Comparison of ENCODE assay signal across 10 mouse cellular contexts in the genomic region with DNA sequence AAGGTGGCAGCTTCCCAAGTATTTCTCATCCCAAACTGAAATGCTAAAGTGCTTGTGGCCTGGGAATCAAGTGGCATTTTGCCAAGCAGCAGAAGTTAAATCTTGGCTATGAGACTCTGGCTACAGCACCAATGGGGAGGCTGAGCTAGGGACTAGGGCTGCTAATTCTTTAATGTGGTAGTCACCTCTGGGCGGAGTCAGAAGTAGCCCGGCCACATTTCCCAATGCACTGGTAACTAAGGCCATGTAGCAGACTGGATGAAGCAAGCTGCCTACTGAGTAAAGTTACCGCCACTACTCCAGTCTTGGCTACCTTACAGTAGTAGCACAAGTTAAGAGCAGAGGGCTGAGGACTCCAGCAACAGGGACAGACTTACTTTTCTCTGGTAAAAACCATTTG. TPM values are rescaled to one million over a fixed set of nuclear protein-coding genes. Genes with fewer than 3 reads are reported as not detected.
A peak's percentile ranks its signal among the peaks of the same experiment; 100 is the strongest.
DNase-seq lines count a peak whose midpoint lies in the region; ATAC-seq and TF ChIP-seq lines count a peak whose summit lies in the region.
"Had no signal": no experiment of that assay in that cellular context is flagged by ENCODE, and none has a peak within 500 bp of the region (broad histone marks: within the 10 kb centered on the region; RNA-seq: fewer than 3 reads in every experiment).

No protein-coding gene starts in this region.

- peak overlapping the region; percentile 55 for H3K4me2 ChIP-seq in heart, postnatal 0 days (ENCODE audit: low read depth, low read length)
- H3K4me2 ChIP-seq: midbrain, embryonic 12.5 days had no signal

- no peaks in the 10 kb centered on the region for H3K4me1 ChIP-seq in bone marrow, adult 2 months (ENCODE audit: control insufficient read depth, insufficient read depth, low read length)
- peaks cover 58% of the 10 kb centered on the region for H3K4me1 ChIP-seq in heart, postnatal 0 days (ENCODE audit: control insufficient read depth, insufficient read depth)
- H3K4me1 ChIP-seq in thymus, adult 2 months (replicated peaks; ENCODE audit: control insufficient read depth, insufficient read depth, low read length): no peaks in the 10 kb centered on the region

- intact Hi-C loops in left cerebral cortex, postnatal 4 days (cut with DNase I): no loop called here

- WGBS in bone marrow, adult 2 months: 63% methylated on average over 3 of the region's 3 CpGs
- 45% methylated on average over 3 of the region's 3 CpGs for WGBS in heart, postnatal 0 days
- WGBS in thymus, adult 2 months: 84% methylated on average over 3 of the region's 3 CpGs

- H3K4me3 ChIP-seq in bone marrow, adult 2 months (replicated peaks; ENCODE audit: control insufficient read depth, low read depth, low read length): peak overlapping the region; percentile 20
- H3K4me3 ChIP-seq in heart, postnatal 0 days (ENCODE audit: low read depth, low read length): peak overlapping the region; percentile 24
- H3K4me3 ChIP-seq in thymus, adult 2 months (ENCODE audit: control insufficient read depth, insufficient read depth, low read length): no peak overlapping the region
- H3K4me3 ChIP-seq: midbrain, embryonic 12.5 days had no signal

- ATAC-seq in heart, postnatal 0 days (ENCODE audit: insufficient read depth, low read depth): peak; percentile 76

- TF ChIP-seq EP300 in heart, postnatal 0 days (IDR thresholded peaks at IDR 0.05; ENCODE audit: low read depth): no peak

- H3K9me3 ChIP-seq in heart, postnatal 0 days (replicated peaks; ENCODE audit: control insufficient read depth, low read length): no peaks in the 10 kb centered on the region
- H3K9me3 ChIP-seq: midbrain, embryonic 12.5 days had no signal

- peaks cover 4% of the 10 kb centered on the region for H3K36me3 ChIP-seq in heart, postnatal 0 days (replicated peaks; ENCODE audit: control insufficient read depth, insufficient read depth, low read length)
- H3K36me3 ChIP-seq in thymus, adult 2 months (ENCODE audit: control insufficient read depth, insufficient read depth, low read length): no peaks in the 10 kb centered on the region
- H3K36me3 ChIP-seq: midbrain, embryonic 12.5 days had no signal

- no peak for TF ChIP-seq POLR2A in bone marrow, adult 2 months (IDR thresholded peaks at IDR 0.05; ENCODE audit: borderline replicate concordance, control insufficient read depth, low read depth, low read length)
- TF ChIP-seq POLR2A in thymus, adult 2 months (IDR thresholded peaks at IDR 0.05; ENCODE audit: control insufficient read depth, extremely low read depth, insufficient read depth, low read length, poor library complexity): no peak

- no peak overlapping the region for H3K27ac ChIP-seq in bone marrow, adult 2 months (ENCODE audit: control insufficient read depth, insufficient read depth, low read depth, low read length, poor library complexity)
- H3K27ac ChIP-seq in heart, postnatal 0 days (ENCODE audit: low read depth): peak overlapping the region; percentile 86
- no peak overlapping the region for H3K27ac ChIP-seq in thymus, adult 2 months (ENCODE audit: control insufficient read depth, insufficient read depth, low read length)
- H3K27ac ChIP-seq: midbrain, embryonic 12.5 days had no signal

- TF ChIP-seq CTCF in bone marrow, adult 2 months (IDR thresholded peaks at IDR 0.05; ENCODE audit: control insufficient read depth, insufficient read depth, low read length): no peak
- TF ChIP-seq CTCF in heart, postnatal 0 days (IDR thresholded peaks at IDR 0.05; ENCODE audit: low read depth): no peak
- no peak for TF ChIP-seq CTCF in thymus, adult 2 months (IDR thresholded peaks at IDR 0.05; ENCODE audit: borderline replicate concordance, control insufficient read depth, extremely low read depth, insufficient read depth, low read length, poor library complexity)

- H3K9ac ChIP-seq in heart, postnatal 0 days (replicated peaks; ENCODE audit: low read depth, low read length): peak overlapping the region; percentile 11; the same call in 1 of the 2 replicates
- H3K9ac ChIP-seq: midbrain, embryonic 12.5 days had no signal

- no peaks in the 10 kb centered on the region for H3K27me3 ChIP-seq in heart, postnatal 0 days (ENCODE audit: control insufficient read depth, insufficient read depth, low read length)
- H3K27me3 ChIP-seq in thymus, adult 2 months (ENCODE audit: control insufficient read depth, insufficient read depth, low read length): no peaks in the 10 kb centered on the region
- H3K27me3 ChIP-seq: midbrain, embryonic 12.5 days had no signal

- DNase-seq in left cerebral cortex, postnatal 4 days: peak; percentile 42
- DNase-seq in left cerebral cortex, adult 11 months (ENCODE audit: low spot score): no peak
- peak; percentile 74 for DNase-seq in heart, postnatal 0 days (ENCODE audit: low spot score)
- peak; percentile 67 for DNase-seq in lung, postnatal 10 days
- no peak for DNase-seq in thymus, postnatal 25 days
- DNase-seq in T-cell, adult 2 months (ENCODE audit: low spot score): no peak
- no peak for DNase-seq in thymus, adult 2 months
- DNase-seq: thymus, adult 18-20 months had no signal

RNA-seq across cellular contexts. Expression of gene Gab1, which starts 12.7 kb away (rescaled TPM):
- 10 to 100 TPM; 15.0 to 16.1 TPM for total RNA-seq in left cerebral cortex, postnatal 4 days (2021)
- 3.5 and 13.6 TPM in 2 replicates for polyA plus RNA-seq in bone marrow, adult 2 months (2011; ENCODE audit: insufficient read depth, insufficient read length, low replicate concordance, missing spikeins)
- total RNA-seq in heart, postnatal 0 days (2014; rRNA removed; ENCODE audit: low replicate concordance): 54.0 and 54.9 TPM in 2 replicates
- polyA plus RNA-seq in heart, postnatal 0 days (2015; fragmentation: Nextera tagmentation; extraction: Ambion mirVana): 18.8 and 19.1 TPM in 2 replicates
- 5.6 and 8.9 TPM in 2 replicates for polyA plus RNA-seq in thymus, adult 2 months (2012; rRNA removed)

Comparison
In these comparisons a context has a peak if more than half of its experiments do, and no peak if none do; other contexts are left out.
1. DNase-seq: peak in left cerebral cortex, postnatal 4 days (single experiment), heart, postnatal 0 days (single experiment) and lung, postnatal 10 days (single experiment); none in left cerebral cortex, adult 11 months (single experiment), thymus, postnatal 25 days (single experiment), T-cell, adult 2 months (single experiment) and thymus, adult 2 months (single experiment).